Mouse (Mus musculus) MN1 (cell line): ENCODE measurements around the gene Slc16a10.

ENCODE experiments used
- DNase-seq: peaks from one replicate; pipeline ENCODE4 v3.0.0-alpha.2; 2016; ENCODE audit warnings: low spot score

Slc16a10 gene

DNA sequence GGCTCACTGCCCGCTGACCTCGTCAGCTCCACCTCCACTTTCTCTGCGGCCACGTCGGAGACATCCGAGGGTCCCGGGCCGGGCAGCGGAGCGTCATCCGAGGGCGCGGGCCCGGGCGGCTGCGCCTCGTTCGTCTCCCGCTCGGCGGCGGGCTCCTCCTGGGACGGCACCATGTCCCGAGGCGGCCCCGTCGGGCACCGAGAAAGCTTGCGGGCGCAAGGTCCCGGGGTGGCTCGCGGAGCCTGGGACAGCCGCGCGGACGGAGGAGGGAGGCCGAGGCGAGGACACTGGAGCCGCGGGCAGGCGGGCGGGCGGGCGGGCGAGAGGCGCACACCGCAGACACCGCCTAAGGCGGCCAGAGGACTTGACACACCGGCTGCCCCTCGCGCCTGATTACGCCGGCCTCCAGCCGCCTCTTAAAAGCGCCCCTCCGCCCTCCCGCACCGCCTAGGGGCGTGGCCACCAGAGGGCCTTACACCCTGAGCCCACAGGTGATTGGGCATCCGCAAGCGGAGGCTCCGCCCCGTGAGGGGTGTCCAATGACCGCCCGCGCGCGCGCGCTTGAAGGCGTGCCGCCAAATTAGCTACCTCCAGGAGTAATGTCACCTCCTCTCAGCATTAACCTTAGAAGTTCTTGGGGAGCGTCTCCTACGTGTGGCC lies at the start of gene Slc16a10:
Gene Slc16a10 (minus strand): TSS at position 395 of the 660 bp plus-strand sequence.
- DNase-seq, result peak; percentile 82

DNA sequence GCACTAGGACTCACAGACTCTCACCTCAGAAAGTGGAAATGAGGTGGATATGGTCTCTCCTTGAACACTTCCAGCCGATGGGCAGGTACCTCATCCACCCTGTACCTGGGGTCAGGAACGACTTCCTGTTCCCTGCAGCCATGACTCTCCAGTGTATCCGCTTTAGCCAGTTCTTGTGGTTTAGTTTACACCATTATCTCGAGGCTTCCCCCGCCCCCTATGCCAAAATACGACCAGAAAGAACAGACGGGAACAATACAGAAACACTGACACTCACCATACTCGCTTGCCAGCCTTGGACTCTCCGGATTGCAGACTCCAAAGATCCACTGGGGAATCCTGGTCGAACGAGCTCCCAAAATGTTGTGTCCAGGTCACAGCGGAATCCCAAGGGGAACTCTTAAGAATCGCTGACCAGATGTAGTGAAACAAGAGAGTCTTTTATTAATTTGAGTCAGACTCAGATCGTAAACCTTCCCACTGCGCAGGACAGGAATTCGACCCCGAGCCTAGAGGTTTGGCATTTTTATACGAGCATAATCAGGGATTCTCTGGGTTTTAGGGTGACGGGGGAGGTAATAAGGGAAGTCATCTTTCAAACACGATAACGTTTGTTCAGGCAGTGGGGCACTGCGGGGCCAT lies 49.4 kb upstream of the Slc16a10 start:
- no peak for DNase-seq

DNA sequence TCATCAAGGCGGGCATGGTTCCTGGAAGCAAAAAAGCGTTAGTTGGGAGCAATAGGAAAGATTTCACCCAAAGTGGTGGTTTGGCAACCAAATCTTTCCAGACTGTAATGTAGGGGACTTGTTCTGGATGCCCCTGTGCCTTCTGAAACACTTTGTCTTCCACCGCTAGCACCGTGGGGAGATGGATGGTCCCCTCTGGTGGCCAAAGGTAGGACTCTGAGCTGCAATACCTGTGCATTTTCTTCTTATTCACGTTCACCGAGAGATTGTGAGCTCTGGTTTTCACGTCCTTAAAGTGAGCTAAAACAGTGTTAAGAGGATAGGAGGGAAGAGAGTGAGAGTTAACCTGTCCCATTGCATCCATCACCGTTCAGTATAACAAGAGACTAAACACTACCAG lies 48.8 kb upstream of the Slc16a10 start:
- no peak for DNase-seq

DNA sequence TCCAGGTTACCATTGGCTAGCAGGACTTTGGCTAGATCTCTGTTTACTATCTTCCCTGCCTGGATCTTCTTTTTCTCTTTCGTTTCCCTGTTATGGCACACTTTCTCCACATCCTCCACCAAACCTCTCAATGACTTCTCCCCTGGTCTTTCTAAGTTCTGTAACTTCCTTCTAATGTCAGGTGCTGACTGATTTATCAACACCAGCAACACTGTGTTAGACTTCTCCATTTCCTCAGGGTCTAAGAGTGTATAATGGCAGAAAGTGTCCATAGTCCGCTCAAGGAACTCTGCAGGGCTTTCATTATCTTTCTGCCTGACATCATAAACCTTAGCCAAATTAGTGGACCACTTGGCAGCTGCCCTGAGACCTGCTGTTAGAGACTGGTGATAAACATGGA lies 47.6 kb upstream of the Slc16a10 start:
- no peak for DNase-seq

DNA sequence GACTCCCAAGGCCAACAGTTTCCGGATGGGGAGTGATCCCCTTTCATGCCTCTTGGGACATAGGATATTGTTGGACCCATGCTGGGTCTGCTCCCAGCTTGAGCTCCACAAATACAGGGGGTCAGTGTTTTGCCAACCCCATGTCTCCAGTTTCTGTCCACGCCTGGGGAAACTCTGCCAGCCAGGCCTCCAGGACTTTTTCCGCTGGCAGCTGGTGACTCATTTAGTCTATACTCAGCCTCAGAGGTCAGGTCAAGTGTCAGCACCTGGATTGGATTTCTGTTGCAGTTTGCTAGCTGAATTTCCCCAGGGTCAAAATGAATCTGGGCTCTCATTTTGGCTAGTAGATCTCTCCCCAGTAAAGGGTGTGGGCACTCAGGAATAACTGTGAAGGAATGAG lies 46.8 kb upstream of the Slc16a10 start:
- no peak for DNase-seq

DNA sequence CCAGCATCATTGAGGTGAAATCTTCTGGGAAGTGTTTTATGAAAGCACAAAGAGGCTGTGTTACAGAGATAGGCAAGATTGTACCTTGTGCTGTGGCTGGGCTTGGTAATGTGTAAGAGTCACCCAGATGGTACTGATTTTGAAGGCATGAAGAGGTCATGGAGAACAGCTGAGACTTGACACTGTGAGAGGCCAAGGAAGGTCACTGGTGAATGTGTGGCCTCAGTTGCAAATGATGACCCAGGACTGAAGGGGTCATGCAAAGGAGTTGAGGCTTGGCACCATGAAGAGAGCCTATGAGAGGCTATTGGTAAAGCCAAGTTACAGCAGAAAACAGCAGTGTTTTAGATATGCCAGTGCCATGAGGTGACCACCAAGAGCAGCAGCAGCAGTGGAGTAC lies 43.9 kb upstream of the Slc16a10 start:
- DNase-seq, result no peak

DNA sequence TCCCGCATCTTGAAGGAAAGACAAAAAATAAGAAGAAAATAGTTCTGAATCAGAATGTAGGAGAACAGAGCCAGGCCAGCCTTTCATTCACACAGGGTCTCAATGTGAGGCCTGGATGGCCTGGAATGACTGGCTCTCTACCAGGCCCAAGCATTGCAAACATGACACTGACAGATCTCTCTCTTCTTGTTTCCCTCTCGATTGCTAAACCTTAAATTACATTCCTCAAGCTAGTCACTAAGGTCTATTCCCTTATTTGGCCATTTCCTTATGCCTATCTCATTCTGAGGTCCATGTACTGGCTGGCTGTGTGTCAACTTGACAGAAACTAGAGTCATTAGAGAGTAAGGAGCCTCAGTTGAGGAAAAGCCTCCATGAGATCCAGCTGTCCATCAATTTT lies 38.0 kb upstream of the Slc16a10 start:
- no peak for DNase-seq

DNA sequence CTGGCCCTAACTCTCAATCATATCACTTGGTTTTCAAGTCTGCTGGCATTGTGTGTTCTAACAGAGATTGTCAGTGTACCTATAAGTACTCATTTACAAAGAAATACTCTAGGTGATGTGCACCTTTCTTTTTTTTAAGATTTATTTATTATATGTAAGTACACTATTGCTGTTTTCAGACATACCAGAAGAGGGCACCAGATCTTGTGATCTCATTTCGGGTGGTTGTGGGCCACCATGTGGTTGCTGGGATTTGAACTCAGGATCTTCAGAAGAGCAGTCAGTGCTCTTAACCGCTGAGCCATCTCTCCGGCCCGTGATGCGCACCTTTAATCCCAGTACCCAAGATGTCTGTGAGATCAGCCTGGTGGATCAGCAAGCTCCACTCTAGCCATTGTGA lies 37.1 kb upstream of the Slc16a10 start:
- DNase-seq, result no peak

DNA sequence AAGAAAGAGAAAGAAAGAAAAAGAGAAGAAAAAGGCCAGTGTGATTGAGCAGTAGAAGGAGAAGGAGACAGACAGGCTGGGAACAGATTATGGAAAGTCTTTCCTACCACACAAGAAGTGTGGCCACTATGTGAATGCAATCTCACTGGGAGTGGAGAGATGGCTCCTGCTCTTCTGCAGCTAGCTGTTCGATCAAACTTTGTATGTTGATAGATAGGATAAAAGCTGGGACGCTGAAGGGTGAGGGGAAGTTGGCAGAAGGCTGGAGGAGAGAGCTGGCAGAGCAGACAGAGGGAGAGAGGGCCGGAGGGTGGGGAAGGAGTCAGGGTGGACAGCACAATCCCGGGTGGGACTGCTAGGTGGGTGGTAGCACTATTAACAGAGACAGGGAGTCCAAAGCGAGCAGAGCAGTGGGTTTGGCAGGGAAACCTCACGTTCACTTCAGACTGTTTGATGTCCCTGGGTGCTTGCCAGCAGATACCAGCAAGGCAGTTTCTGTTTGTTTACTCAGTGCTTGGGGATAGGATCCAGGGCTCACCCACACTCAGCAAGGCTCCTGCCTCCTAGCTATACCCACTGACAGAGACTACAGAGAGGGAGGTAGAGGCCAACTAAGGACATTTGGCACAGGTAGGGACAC lies 35.4 kb upstream of the Slc16a10 start:
- no peak for DNase-seq

DNA sequence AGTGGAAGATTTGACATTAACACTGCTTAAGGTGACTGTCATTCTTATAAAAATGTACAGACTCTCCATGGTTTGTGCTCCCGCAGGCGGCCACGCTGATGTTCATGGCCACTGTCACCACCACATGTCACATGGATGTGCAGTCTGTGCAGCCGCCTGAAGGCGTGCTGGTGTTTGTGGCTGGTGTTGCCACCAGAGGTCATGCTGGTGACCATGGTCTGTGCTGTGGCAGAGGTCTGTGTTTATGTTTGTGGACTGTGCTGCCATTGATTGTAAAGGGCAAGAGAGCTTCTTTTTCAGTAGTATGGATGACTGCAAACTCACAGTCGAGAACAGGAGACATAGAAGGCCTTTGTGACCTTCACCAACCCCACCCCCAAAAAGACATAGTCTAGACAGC lies 30.1 kb upstream of the Slc16a10 start:
- DNase-seq, result no peak

- DNase-seq, result no peak
Measured at GRCm38 (mm10) chr10:40171211-40171610, 29.2 kb upstream of the Slc16a10 start.

GRCm38 (mm10) chr10:40170141-40170558 lies 28.1 kb upstream of the Slc16a10 start:
- DNase-seq, result no peak

DNA sequence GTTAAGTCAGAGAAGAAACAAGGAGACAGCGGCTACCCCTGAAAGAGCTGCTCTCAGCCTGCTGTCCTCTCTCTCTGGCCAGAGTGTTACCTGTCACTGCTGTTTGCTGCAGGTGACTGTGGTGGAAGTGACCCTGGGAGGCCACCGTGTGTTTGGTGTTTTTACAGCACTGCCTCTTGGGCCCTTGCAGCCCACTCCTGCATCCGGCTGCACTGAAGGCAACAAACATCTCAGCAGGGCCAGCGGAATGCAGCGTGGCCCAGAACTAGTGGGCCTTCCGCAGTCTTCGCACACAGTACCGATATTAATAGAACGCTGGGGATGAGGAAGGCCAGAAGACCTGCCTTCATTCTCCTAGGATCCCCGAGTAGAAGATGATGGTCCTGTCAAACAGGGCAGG lies 27.5 kb upstream of the Slc16a10 start:
- DNase-seq, result no peak

GRCm38 (mm10) chr10:40169088-40169487 lies 27.0 kb upstream of the Slc16a10 start:
- DNase-seq, result no peak

DNA sequence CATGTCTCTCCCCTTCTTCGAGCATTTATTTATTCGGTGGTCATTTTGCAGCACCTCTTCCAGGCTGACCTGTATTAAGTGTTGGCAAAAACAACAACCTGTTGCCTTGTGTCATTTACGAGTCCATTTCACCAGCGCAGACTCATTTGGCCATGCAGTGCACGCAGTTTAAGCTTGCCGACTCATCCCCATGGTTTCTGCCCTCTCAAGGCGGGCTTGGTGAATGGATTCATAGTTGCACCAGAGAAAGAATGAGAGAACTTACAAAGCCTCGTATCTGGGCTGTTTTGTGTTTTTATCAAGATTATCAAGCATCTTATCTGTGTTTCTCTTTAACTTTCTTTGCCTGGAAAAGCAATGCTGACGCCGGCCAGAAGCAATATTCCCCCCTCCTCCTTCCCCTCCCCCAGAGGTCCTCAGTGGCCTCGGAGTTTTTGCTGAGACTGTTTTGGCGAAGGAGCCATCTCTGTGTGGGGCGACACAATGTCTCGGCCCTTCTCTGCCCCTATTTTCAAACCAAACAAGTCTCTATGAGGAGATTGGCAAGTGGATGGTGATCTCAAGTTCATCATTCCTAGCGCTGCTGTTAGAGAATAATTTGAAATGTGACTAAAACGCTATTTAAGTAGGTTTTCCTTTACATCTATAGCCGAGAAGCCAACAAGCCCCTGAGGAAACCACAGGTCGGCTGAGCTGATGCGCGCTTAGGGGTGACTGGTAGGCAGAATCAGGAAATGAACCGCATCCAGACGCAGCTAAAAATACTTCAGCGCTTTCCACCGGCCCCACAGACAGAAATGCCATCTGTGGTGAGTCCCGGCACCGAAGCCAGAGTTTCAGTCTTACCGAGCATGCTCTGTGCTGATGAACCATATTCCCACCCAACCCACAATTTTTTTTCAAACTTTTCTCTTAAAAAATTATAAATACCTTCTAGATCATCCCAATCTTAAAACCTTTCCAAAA lies 22.6 kb upstream of the Slc16a10 start:
- DNase-seq, result no peak

DNA sequence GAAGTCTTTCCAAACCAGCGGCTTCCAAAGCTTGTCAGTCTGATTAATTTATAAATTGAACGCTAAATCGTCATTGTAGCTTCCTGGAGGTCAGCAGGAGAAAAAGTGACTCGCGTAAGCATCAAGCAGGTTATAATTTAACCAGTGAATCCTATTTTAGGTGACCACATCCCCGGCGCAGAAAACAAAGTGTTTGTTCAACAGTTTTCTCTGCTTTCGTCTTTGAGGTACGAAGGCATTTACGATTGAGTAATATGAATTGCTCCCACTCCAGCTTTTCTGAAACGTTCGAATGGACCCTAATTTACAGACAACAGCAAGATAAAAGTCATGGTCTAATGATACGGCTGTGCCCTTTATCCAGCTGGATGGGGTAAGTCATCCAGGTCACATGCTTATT lies 21.9 kb upstream of the Slc16a10 start:
- no peak for DNase-seq

DNA sequence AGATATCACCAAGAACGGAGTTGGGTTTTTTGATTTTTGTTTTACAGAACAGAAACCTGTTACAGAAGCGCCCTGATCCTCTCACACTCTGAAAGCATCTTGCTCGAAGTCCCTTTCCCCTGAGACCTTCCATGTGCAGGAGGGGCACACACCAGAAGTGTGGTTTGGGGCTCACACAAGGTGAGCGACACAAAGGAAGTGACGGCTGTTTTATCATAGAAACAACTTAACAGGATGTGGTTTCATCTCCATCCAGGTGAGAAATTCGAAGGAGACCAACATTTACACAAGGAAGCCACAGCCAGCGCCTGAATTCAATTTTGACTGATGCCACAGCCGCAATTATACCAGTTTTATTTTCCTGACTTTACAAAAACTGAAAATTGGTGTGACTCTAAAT lies 21.3 kb upstream of the Slc16a10 start:
- no peak for DNase-seq

DNA sequence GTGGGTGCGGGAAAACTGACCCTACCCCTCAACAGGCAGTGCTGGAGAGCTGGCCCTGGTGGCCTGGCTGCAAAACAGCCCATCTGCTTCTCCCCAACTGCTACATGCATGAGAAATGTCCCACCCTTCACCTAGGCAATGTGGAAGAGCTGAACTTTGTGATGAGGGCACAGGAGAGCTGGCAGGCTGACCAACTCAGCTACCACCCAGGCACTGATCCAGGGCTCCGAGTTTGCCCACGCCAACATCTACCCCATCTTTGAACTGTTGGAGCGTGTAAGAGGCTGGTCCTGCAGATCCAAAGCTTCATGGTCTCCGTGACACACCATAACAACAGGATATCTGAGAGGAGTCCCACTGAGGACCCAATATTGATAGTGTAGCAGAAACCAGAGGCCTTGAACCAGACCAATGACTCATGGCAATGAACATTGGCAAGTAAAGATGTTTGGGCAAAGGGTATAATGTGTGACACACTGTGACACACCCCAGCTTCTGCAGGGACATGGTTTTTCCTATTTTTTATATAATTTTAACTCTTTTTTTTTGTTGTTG lies 19.7 kb upstream of the Slc16a10 start:
- DNase-seq, result no peak

- no peak for DNase-seq
Measured at GRCm38 (mm10) chr10:40161236-40161635, 19.2 kb upstream of the Slc16a10 start.

- peak; percentile 25 for DNase-seq
Measured at GRCm38 (mm10) chr10:40152550-40152857, 10.4 kb upstream of the Slc16a10 start.

DNA sequence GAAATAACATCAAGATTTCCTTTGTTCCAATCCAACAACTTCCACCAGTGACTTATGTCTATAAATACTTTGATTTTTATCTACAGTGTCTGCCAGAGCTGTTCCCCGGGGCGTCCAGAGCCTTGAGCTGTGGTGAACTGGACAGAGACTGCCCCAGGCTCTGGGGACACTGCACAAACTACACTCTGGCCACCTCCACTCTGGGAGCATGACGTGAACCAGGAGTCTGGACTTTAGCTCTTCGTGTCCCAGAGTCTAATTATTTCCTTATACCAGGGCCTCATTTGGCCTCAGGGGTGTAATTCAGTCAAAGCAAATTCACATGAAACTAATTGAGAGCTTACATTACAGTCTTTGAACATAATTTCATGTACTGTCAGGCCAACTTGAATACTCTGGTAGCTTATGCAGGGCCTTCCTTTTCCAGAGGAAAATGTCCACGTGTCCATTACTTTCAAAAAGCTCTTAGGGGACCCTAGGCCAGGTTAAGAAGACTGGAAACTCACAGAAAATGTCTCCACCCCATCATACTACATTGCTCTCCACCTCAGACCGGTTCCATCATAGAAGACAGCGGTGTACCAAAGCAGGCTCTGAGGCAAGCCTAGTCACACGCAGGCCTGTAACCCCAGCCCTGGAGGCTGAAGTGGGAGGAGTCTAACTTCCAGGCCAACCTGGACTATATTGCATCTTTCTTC lies 9.9 kb upstream of the Slc16a10 start:
- DNase-seq, result peak; percentile 71
